Mouse (Mus musculus) heart, embryonic 12.5 days (tissue): ENCODE measurements around the gene Eri3. TPM values are rescaled to one million over a fixed set of nuclear protein-coding genes. Genes with fewer than 3 reads are reported as not detected.

Source experiments
- ATAC-seq: fragments of 200-750 bp; cut with Nextera tagmentation; 2 replicates; pipeline ENCODE4 v1.8.0; 2017; ENCODE audit warnings: moderate TSS enrichment, moderate library complexity; ENCODE audit not compliant: insufficient number of reproducible peaks, low FRiP score
- H3K27ac ChIP-seq: fragments of 300-500 bp; sonication (generic); 2 replicates; pipeline ENCODE4 v1.5.1; 2016; ENCODE audit warnings: mild to moderate bottlenecking, moderate library complexity; ENCODE audit not compliant: poor library complexity, severe bottlenecking
- H3K27me3 ChIP-seq: fragments of 300-500 bp; sonication (generic); replicated peaks from 2 replicates; pipeline ENCODE4 v1.6.1; 2016; ENCODE audit warnings: mild to moderate bottlenecking, moderate library complexity
- H3K36me3 ChIP-seq: fragments of 300-500 bp; sonication (generic); 2 replicates; pipeline ENCODE4 v1.6.1; 2016; ENCODE audit warnings: mild to moderate bottlenecking, moderate library complexity
- H3K4me1 ChIP-seq: fragments of 300-500 bp; sonication (generic); replicated peaks from 2 replicates; pipeline ENCODE4 v1.6.1; 2016; ENCODE audit warnings: mild to moderate bottlenecking
- H3K4me2 ChIP-seq: fragments of 300-500 bp; sonication (generic); 2 replicates; pipeline ENCODE4 v1.6.1; 2016; ENCODE audit warnings: mild to moderate bottlenecking, moderate library complexity
- H3K4me3 ChIP-seq: fragments of 300-500 bp; sonication (generic); 2 replicates; pipeline ENCODE4 v1.5.1; 2016; ENCODE audit warnings: mild to moderate bottlenecking
- H3K9ac ChIP-seq: fragments of 300-500 bp; sonication (generic); 2 replicates; pipeline ENCODE4 v1.6.1; 2016; ENCODE audit warnings: mild to moderate bottlenecking, moderate library complexity
- H3K9me3 ChIP-seq: fragments of 300-500 bp; sonication (generic); replicated peaks from 2 replicates; pipeline ENCODE4 v1.6.1; 2016; ENCODE audit warnings: mild to moderate bottlenecking, moderate library complexity
- WGBS: fragments of 180-500 bp; shearing (Covaris S2); methylation state at CpG from one replicate; pipeline ENCODE4 v1.1.7; 2016; 5-methylcytosine and 5-hydroxymethylcytosine counted together
- microRNA-seq: library from miRNA; unstranded; fragments of <30 nt; microRNA quantifications from one replicate; pipeline ENCODE4, GENCODE M21; 2017
- polyA plus RNA-seq: library from polyadenylated mRNA; unstranded; fragments of >200 nt; fragmentation: Nextera tagmentation; extraction: Ambion mirVana; gene quantifications from 2 replicates; pipeline ENCODE4 v1.2.1, GENCODE M21; 2016

Gene Eri3
- polyA plus RNA-seq, 1 experiment from 2014 or later = 119 TPM

- H3K9me3 ChIP-seq = no peaks in the 10 kb centered on the region
- H3K4me2 ChIP-seq = no peak overlapping the region
- ATAC-seq = no peak
- no peak overlapping the region for H3K4me3 ChIP-seq
- H3K36me3 ChIP-seq = no peaks in the 10 kb centered on the region
- H3K9ac ChIP-seq = no peak overlapping the region
- no peaks in the 10 kb centered on the region for H3K27me3 ChIP-seq
- 73% methylated on average over 4 of the region's 4 CpGs for WGBS
- peaks cover 3% of the 10 kb centered on the region for H3K4me1 ChIP-seq
- no peak overlapping the region for H3K27ac ChIP-seq
Observed at GRCm38 (mm10) chr4:117686354-117686753, 136.2 kb downstream of the Eri3 start.

- Histone ChIP-seq H3K4me1 (no peaks in the 10 kb centered on the region), H3K9me3 (no peaks in the 10 kb centered on the region), H3K36me3 (no peaks in the 10 kb centered on the region), H3K27me3 (no peaks in the 10 kb centered on the region), H3K27ac (no peak overlapping the region), H3K4me2 (no peak overlapping the region), H3K9ac (no peak overlapping the region), H3K4me3 (no peak overlapping the region)
- no peak for ATAC-seq
- 5% methylated on average over 7 of the region's 7 CpGs for WGBS
Observed at GRCm38 (mm10) chr4:117705361-117705760, 155.2 kb downstream of the Eri3 start.

DNA sequence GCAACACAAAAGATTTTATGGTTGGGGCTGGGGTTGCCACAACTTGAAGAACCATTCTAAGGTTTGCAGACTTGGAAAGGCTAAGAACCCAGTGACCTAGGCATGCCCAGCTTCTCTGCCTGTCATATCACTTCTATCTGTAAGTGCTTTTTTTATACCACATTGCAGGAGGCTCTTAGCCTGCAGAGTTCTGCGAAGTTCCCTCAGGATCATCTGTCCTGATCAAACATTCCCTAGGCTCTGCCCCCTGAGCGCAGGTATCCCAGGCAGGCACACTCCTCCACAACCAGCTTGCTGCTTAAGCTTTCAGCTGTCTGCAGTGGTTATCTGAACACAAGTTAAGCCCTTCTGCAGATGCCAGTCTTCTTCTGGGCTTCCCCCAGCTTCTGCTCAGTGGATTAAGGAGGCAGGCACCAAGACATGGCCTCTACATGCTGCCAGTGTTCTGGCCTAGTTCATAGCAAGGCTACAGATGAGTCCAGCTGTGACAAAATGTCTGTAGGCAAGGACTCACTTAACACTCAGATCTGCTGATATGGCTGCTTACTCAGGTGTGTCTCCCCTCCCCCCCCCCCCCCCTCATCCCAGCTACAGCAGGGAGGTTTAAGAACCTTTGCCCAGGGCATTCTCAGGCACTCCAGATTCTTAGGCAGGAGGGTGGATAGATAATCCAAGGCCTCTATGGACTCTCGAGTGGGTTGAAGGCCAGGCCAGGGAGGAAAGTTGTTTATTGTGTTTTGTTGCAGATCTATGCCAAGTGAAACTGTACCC lies 158.8 kb downstream of the Eri3 start:
- Histone ChIP-seq H3K4me3 (no peak overlapping the region), H3K4me2 (no peak overlapping the region), H3K27me3 (no peaks in the 10 kb centered on the region), H3K36me3 (no peaks in the 10 kb centered on the region), H3K27ac (no peak overlapping the region), H3K9me3 (no peaks in the 10 kb centered on the region), H3K4me1 (no peaks in the 10 kb centered on the region), H3K9ac (no peak overlapping the region)
- 60% methylated on average over 3 of the region's 3 CpGs for WGBS
- no peak for ATAC-seq

GRCm38 (mm10) chr4:117712314-117712713 lies 162.1 kb downstream of the Eri3 start:
- Histone ChIP-seq H3K27ac (no peak overlapping the region), H3K9me3 (no peaks in the 10 kb centered on the region), H3K9ac (no peak overlapping the region), H3K36me3 (no peaks in the 10 kb centered on the region), H3K4me1 (no peaks in the 10 kb centered on the region), H3K27me3 (no peaks in the 10 kb centered on the region), H3K4me3 (no peak overlapping the region), H3K4me2 (no peak overlapping the region)
- ATAC-seq = no peak
- WGBS = 60% methylated on average over 3 of the region's 3 CpGs

DNA sequence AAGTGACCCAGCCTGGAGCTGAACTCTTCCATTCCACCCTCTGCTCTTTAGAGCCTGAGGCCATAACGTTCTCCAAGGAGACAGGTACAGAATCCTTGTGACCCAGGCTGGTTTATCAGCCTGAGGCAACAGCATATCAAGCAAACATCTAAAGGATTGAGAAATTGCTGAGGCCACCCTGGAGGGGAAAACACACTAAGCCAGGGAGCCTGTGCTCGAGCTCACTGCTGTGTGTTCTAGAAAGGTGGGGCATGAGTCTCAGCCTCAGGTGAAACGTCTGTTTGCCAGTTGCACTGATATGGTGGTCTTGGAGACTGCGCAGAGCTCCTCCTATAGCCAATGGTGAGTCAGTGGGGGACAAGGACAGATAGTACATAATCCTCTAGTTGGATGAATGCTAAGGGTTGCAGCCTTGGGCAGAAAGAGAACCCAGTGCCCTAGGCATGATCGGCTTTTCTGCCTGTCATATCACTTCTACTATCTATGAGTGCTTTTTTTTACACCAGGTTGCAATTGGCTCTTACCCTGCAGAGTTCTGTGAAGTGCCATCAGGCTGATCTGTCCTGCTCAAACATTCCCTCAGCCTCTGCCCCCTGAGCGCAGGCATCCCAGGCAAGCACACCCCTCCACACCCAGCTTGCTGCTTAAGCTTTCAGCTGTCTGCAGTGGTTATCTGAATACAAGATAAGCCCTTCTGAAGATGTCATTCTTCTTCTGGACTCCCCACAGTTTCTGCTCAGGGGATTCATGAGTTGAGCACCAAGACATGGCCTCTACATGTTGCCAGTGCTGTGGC lies 163.3 kb downstream of the Eri3 start:
- Histone ChIP-seq H3K27me3 (no peaks in the 10 kb centered on the region), H3K4me3 (no peak overlapping the region), H3K4me2 (no peak overlapping the region), H3K27ac (no peak overlapping the region), H3K4me1 (no peaks in the 10 kb centered on the region), H3K9me3 (no peaks in the 10 kb centered on the region), H3K36me3 (no peaks in the 10 kb centered on the region), H3K9ac (no peak overlapping the region)
- WGBS = 56% methylated on average over 6 of the region's 6 CpGs
- ATAC-seq = no peak

Small RNAs within 50 kb of the gene (microRNA-seq; reads per million reads assigned to microRNA genes)
- gene Gm25559 = not detected

Other genes starting within 250 kb of the Eri3 start
- 55.8 and 56.8 TPM in 2 replicates for gene Rnf220, start 53.3 kb upstream of the Eri3 start, polyA plus RNA-seq
- gene Dmap1, start 131.9 kb downstream of the Eri3 start, polyA plus RNA-seq = 44.0 and 47.2 TPM in 2 replicates
- not detected in 2 replicates for gene Gm12845, start 174.0 kb downstream of the Eri3 start, polyA plus RNA-seq
- not detected in 2 replicates for gene Klf17, start 215.3 kb downstream of the Eri3 start, polyA plus RNA-seq